Mouse (Mus musculus) layer of hippocampus, adult 11-12 months (tissue): ENCODE measurements around the gene Nek11.
"Not testable (repeated sequence)": the region's sequence is repeated elsewhere in the genome, so short reads cannot be mapped to it uniquely, and the experiment has no call there.

Experiments
- DNase-seq: peaks from one replicate; pipeline ENCODE4 v3.0.0; 2022; ENCODE audit warnings: low spot score

Nek11 gene

DNA sequence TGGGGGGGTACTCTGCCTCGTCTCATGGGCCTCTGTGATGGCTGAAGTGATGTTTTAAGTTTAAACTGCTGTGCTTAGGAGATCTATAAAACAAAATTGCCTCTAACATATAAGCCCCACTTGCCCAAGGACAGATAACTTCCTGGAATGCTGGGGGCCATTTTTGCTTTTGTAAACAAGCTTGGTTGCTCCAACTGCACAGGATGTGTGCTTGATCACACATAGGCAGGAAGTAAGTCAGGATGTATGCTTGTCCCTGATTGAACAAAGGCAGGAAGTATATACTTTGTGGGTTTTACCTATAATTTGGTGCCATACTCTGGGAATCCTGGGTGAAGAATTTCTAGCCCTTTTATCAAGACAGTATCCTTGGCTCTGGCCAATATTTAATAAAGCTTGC is 258.9 kb downstream of the Nek11 start:
- DNase-seq: no peak

DNA sequence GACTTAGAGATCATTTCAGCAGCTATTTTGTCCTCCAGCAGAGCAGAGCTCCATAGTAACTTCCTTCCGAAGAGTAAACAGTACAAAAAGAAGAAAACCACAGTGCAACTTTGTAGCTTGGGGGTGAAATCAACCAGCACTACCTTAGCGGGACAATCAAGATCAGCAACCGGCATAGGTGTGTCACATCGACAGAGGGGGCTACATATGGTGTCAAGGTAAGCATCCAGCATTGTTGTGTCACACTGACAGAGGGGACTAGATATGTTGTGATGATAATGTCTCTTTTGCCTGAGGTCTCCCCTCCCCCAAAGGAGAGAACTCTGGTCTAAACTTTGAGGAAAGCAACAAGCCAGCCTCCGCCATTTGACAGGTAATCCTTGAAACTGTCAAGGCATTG is 260.8 kb downstream of the Nek11 start:
- no peak for DNase-seq

DNA sequence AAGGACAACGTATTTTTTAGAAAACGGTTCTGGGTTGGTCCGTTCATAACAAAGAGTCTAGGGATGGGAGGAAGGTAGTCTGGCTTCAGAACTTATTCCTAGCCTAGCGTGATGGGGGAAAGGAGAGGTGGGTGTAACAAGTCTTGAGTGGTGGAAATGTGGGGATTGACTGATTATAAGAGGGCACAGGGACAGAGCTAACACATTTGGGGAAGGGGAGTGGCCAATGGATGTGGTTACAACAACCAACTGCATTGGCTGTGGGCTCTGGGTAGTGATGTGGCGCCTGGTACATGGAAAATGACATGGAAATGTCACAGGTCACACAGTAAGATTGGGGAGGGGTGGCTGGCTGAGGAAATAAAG is 263.3 kb downstream of the Nek11 start:
- no peak for DNase-seq

DNA sequence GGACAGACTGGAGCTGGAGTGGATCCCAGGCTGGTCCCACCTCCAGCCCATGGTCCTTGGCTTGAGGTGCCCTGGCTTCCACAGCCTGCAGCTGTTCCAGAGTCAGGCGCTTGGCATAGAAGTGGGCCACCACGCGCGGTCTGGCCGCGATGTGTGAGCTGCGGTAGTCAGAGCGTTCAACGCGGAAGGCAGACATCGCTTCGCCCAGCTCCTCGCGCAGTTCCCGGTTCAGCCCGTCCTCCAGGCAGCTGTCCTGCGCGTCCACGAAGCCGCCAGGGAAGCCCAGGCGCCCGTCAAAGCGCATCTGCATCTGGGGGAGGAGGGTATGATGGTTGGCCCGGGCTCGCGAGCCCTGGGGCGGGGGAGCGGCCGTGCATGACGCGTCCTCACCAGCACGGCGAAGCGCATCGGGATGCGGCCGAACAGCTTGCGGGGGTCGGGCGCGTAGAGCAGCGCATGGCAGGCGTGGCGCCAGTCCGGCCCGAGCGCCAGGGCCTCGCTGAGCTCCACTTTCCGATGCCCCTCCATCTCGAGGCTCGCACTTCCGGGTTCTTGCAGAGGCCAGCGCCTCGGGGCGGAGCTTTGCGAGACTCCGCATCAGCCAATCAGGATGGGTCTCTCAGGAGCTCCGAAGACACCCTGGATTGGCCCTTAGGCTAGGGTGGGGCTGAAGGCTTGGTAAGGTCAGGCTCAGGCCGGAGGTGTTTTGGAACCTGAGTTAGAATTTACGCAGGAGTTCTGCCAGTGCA is 263.9 kb downstream of the Nek11 start, which contains the start of gene Nudt16:
TSS of gene Nudt16 (minus strand) at position 572 of the 749 bp plus-strand sequence.
- peak; percentile 92 for DNase-seq

DNA sequence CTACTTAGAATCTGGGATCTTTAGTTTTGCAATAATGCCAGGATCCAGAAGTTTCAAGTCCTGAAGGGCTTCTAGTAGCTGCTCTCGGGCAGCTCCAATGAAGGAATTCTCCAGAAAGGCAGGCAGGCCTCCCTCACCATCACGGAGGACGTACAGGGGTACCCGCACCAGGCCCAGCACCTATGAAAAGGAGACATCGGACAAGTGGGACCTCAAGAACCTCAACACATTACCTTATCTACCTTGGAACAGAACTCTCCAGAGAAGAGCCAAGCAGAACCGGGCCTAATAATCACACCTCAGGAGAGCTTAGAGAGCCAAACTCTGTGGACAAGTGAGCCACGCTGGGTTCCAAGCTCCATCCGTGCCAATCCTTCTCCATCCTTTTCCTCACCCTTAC is 265.0 kb downstream of the Nek11 start:
- no peak for DNase-seq

DNA sequence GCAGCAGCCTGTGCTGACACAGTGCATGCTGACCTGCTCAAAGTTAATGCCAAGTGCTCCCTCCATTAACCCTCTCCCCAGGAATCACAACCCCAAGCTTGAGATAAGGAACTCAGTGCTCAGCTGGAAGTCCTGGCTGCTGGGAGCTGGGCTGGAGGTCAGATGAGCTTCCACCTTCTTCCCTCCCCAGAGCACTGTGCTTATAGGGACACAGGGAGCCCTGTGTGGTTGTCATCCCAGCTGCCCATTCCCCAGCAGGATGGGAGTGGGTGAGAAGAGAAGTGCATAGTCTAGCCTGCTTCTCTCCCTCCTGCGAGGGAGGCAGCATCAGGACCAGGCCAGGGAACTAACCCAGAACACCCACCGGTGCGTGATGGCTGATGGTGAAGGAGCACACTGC is 270.1 kb downstream of the Nek11 start:
- DNase-seq: not testable (repeated sequence)
